Mouse (Mus musculus): ENCODE data around the gene March4. TPM values are rescaled to one million over a fixed set of nuclear protein-coding genes. Genes with fewer than 3 reads are reported as not detected.

Gene March4
- polyA plus RNA-seq, 1 experiment: 0.01 TPM

DNA sequence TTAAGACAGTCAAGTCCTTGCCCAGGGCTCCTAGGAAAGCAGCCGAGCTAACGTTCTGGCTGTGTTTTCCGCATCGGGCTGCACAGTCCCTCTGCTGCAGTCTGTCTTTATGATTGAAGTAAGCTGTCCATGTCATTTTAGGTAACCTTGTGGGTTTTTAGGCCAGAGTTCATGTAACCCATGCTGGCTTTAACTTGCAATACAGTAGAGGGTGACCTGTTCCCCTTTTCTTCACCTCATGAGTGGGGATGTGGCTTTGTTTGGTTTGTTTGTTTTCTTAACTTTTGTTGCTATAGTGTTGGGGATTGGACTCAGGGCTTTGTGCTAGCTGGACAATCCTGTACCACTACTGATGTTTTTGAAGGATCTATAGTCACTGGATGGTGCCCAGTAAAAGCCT lies 146.3 kb downstream of the March4 start:
- no peak for DNase-seq (ENCODE audit: low read depth)

DNA sequence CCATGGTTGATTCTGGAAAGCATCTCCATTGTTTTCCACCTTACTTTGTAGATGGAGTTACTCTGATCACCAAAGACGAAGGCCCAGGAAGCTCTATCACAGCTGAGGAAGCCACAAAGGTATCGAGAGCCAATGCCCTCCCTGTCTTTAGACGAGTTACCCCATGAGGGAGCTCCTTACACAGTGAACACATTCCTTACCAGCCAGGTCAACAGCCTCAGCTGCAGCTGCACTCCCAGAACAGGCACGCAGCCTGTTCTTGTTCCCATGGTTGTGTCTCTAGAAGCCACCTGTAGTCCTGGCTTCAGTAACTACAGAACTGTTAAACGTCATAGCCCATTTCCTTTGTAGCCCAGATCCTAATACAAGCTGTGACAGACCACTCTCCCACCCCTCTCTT lies 153.1 kb downstream of the March4 start:
- no peak for DNase-seq (ENCODE audit: low read depth)

DNA sequence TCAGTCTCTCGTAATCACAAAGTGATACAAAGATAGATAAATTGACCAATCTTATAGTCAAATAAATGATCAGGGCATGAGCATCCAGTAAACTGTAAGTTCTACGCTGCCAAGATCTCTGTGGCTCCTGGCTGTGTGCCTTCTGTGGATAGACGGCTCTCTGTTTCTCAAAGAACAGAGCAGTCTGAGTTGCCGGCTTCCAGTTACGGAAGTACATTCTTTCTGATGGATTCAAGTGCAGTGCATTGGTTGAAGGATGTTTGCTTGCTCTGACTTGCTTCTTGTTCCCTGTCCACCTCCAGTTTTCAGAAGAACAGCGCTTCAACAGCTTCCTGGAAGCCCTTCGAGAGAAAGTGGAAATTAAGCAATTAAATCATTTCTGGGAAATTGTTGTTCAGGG lies 153.7 kb downstream of the March4 start:
- DNase-seq (ENCODE audit: low read depth): peak; percentile 31

DNA sequence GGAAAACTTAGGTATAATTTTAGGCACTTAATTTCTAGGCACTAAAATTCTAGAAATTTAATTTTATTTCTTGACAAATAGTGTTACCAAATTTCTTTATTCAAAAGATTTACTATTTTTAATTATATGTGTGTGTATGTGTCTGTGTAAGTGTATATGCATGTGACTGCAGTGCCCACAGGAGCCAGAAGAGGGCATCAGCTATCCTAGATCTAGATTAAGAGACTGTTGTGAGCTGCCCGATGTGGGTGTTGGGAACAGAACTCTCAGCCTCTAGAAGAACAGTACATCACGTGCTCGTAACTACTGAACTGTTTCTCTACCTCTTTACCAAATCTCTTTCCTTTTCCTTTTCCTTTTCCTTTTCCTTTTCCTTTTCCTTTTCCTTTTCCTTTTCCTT lies 156.2 kb downstream of the March4 start:
- no peak for DNase-seq (ENCODE audit: low read depth)

DNA sequence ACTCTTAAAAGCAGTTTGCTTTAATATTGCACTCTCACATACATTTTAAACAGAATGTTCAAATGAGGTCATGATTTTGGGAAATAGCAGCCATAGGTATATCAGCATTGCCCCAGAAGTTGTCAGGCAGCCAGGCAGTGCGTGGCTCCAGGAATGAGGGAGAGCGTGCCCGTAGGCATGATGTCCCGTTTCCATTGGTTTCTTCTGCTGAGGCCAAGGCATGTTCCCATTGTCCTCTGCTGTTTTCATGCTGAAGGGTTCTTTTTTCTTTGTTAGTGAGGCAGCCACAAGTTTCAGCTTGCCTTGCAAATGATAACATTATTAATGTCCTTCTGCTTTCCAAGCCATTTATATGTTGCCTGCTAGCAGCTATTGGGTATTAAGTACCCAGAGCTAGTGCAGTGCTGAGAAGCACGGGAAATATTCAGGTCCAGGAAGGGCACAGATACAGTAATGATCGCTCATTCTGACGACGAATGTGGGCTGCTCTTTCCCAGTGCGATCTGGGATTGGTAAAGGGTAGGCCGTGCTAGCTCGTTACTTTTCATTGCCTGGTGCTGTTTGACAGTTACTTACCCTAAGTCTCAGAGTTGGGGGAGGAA lies 156.9 kb downstream of the March4 start:
- peak; percentile 51 for DNase-seq (ENCODE audit: low read depth)

DNA sequence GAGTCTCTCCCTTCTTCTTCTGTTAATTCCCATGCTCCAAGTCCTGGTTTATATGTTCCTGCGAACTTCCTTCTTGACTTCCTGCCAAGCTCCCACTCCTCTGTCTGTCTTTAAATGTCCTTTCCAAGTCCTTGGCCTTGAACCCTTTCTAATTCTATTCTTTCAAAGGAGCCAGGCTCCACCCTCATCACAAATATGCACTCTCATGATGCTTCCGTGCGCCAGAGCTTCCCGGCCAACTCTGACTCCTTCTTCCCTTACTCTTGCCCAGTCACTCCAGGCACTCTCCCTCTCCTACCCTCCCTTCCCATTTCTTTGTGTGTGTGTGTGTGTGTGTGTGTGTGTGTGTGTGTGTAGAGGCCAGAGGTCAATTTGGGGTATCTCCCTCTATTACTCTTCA lies 158.6 kb downstream of the March4 start:
- no peak for DNase-seq (ENCODE audit: low read depth)

Other genes with a start within 250 kb of the March4 start
- gene Xrcc5, start 229.5 kb downstream of the March4 start, polyA plus RNA-seq (2012; rRNA removed): 4.5 and 6.3 TPM in 2 replicates
- 19.9 and 27.1 TPM in 2 replicates for gene Smarcal1, start 46.3 kb upstream of the March4 start, polyA plus RNA-seq (2012; rRNA removed)
- gene Ankar, start 163.6 kb upstream of the March4 start, polyA plus RNA-seq (2012; rRNA removed): 0.05 and 0.08 TPM in 2 replicates
- 772 and 822 TPM in 2 replicates for gene Rpl37a, start 174.4 kb upstream of the March4 start, polyA plus RNA-seq (2012; rRNA removed)

All from gonadal fat pad, adult 2 months (tissue).